Comparison of ENCODE assay signal across 34 mouse cellular contexts in genomic region chr2:157936676-157937075, GRCm38 (mm10). TPM values are rescaled to one million over a fixed set of nuclear protein-coding genes. Genes with fewer than 3 reads are reported as not detected.
DNase-seq lines count a peak whose midpoint lies in the region; ATAC-seq and TF ChIP-seq lines count a peak whose summit lies in the region.
"Had no signal": no experiment of that assay in that cellular context is flagged by ENCODE, and none has a peak within 500 bp of the region (broad histone marks: within the 10 kb centered on the region; RNA-seq: fewer than 3 reads in every experiment).

No protein-coding gene starts in this region.

- no peak for DNase-seq in forebrain, postnatal 0 days
- no peak for DNase-seq in forebrain, embryonic 11.5 days (ENCODE audit: low spot score)
- DNase-seq in liver, embryonic 14.5 days (ENCODE audit: low read depth in 3 of 3, low spot score in 3 of 3), result no peak
- DNase-seq in MEL (ENCODE audit: low read depth, low spot score), result no peak
- DNase-seq in stomach, postnatal 0 days (ENCODE audit: low spot score), result no peak
- no peak for DNase-seq in Muller cell, postnatal 12 days (ENCODE audit: inconsistent ontology term)
- DNase-seq: adrenal gland, adult 8-10 months; cerebellum, adult 9-10 months; embryo, embryonic 11 days; gastrocnemius, adult 2 months; heart, postnatal 14 days; kidney, adult 9 months; kidney, postnatal 14 days; lung, adult 18-20 months; lung, postnatal 10 days; right cerebral cortex, adult 18-20 months; right cerebral cortex, postnatal 4 days; thymus, postnatal 14 days had no signal

- no peaks in the 10 kb centered on the region for H3K9me3 ChIP-seq in forebrain, postnatal 0 days (ENCODE audit: low read length)
- H3K9me3 ChIP-seq in forebrain, embryonic 11.5 days (ENCODE audit: control insufficient read depth, low read length), result no peaks in the 10 kb centered on the region
- H3K9me3 ChIP-seq in liver, embryonic 14.5 days (ENCODE audit: control insufficient read depth, low read length), result no peaks in the 10 kb centered on the region
- no peaks in the 10 kb centered on the region for H3K9me3 ChIP-seq in liver, embryonic 12.5 days (replicated peaks)
- no peaks in the 10 kb centered on the region for H3K9me3 ChIP-seq in MEL (replicated peaks; ENCODE audit: insufficient read depth, low read length)
- no peaks in the 10 kb centered on the region for H3K9me3 ChIP-seq in stomach, postnatal 0 days (ENCODE audit: control insufficient read depth, low read length)
- H3K9me3 ChIP-seq: embryonic facial prominence, embryonic 12.5 days; forebrain, embryonic 15.5 days; hindbrain, embryonic 10.5 days; hindbrain, embryonic 15.5 days; intestine, embryonic 15.5 days; limb, embryonic 13.5 days; midbrain, embryonic 10.5 days; neural tube, embryonic 12.5 days had no signal

- TF ChIP-seq POLR2A in MEL (IDR thresholded peaks at IDR 0.05; ENCODE audit: control insufficient read depth in 1 of 2, insufficient read depth in 1 of 2, low read depth in 1 of 2, low read length in 2 of 2, poor library complexity in 1 of 2), result no peak

- H3K79me2 ChIP-seq in MEL (ENCODE audit: control insufficient read depth, insufficient read depth, low read length, poor library complexity), result no peaks in the 10 kb centered on the region

- ATAC-seq in forebrain, postnatal 0 days, result no peak
- ATAC-seq in forebrain, embryonic 11.5 days (replicated peaks; ENCODE audit: low FRiP score), result no peak
- ATAC-seq in liver, embryonic 14.5 days (ENCODE audit: insufficient read depth), result no peak
- ATAC-seq in liver, embryonic 12.5 days, result no peak
- no peak for ATAC-seq in stomach, postnatal 0 days (ENCODE audit: low FRiP score, low TSS enrichment)
- ATAC-seq: forebrain, embryonic 15.5 days; midbrain, embryonic 16.5 days had no signal

- peaks cover 5% of the 10 kb centered on the region; the same call in 1 of the 2 replicates for H3K36me3 ChIP-seq in forebrain, postnatal 0 days (ENCODE audit: insufficient read depth)
- no peaks in the 10 kb centered on the region for H3K36me3 ChIP-seq in forebrain, embryonic 11.5 days (ENCODE audit: control insufficient read depth, insufficient read depth, low read length)
- H3K36me3 ChIP-seq in liver, embryonic 14.5 days (replicated peaks; ENCODE audit: control insufficient read depth, insufficient read depth, low read depth), result no peaks in the 10 kb centered on the region
- H3K36me3 ChIP-seq in liver, embryonic 12.5 days, result no peaks in the 10 kb centered on the region
- H3K36me3 ChIP-seq in MEL (ENCODE audit: control insufficient read depth in 1 of 2, insufficient read depth in 2 of 2, low read length in 2 of 2), result no peaks in the 10 kb centered on the region
- H3K36me3 ChIP-seq in stomach, postnatal 0 days (ENCODE audit: control insufficient read depth, insufficient read depth, low read length), result no peaks in the 10 kb centered on the region
- H3K36me3 ChIP-seq: embryonic facial prominence, embryonic 12.5 days; forebrain, embryonic 15.5 days; hindbrain, embryonic 10.5 days; intestine, embryonic 15.5 days; limb, embryonic 13.5 days; midbrain, embryonic 10.5 days had no signal

- H3K27me3 ChIP-seq in forebrain, postnatal 0 days (ENCODE audit: insufficient read depth, low read length), result no peaks in the 10 kb centered on the region
- peaks cover 14% of the 10 kb centered on the region for H3K27me3 ChIP-seq in forebrain, embryonic 11.5 days (ENCODE audit: control insufficient read depth, insufficient read depth, low read length)
- peaks cover 10% of the 10 kb centered on the region for H3K27me3 ChIP-seq in liver, embryonic 14.5 days (ENCODE audit: control insufficient read depth, insufficient read depth, low read length)
- H3K27me3 ChIP-seq in liver, embryonic 12.5 days (replicated peaks), result peaks cover 59% of the 10 kb centered on the region
- no peaks in the 10 kb centered on the region for H3K27me3 ChIP-seq in MEL (ENCODE audit: control insufficient read depth in 1 of 2, insufficient read depth in 2 of 2, low read length in 2 of 2)
- H3K27me3 ChIP-seq in stomach, postnatal 0 days (ENCODE audit: control insufficient read depth, insufficient read depth, low read length), result peaks cover 5% of the 10 kb centered on the region; the same call in 1 of the 2 replicates
- H3K27me3 ChIP-seq: hindbrain, embryonic 15.5 days had no signal

- TF ChIP-seq CTCF in forebrain, postnatal 0 days (IDR thresholded peaks at IDR 0.05; ENCODE audit: low read depth), result peak; percentile 25; the same call in 1 of the 2 replicates
- peak; percentile 10; the same call in 1 of the 2 replicates for TF ChIP-seq CTCF in liver, embryonic 14.5 days (IDR thresholded peaks at IDR 0.05; ENCODE audit: low read depth)
- TF ChIP-seq CTCF in MEL (IDR thresholded peaks at IDR 0.05 in 2 of 3, conservative IDR thresholded peaks at IDR 0.05 in 1 of 3; ENCODE audit: control insufficient read depth in 1 of 3, insufficient read depth in 1 of 3, low read depth in 2 of 3, low read length in 3 of 3, poor library complexity in 1 of 3, severe bottlenecking in 1 of 3), result peak; percentile 24 to 34 (median 24); a peak in 3 of 6 replicates
- TF ChIP-seq CTCF in stomach, postnatal 0 days (IDR thresholded peaks at IDR 0.05; ENCODE audit: low read depth), result 0 out of 2 replicates have a peak, but pooled peaks have one; percentile 1

- TF ChIP-seq RAD21 in MEL (IDR thresholded peaks at IDR 0.05; ENCODE audit: low read depth, low read length), result no peak

- TF ChIP-seq EP300 in liver, embryonic 14.5 days (IDR thresholded peaks at IDR 0.05; ENCODE audit: low read depth), result no peak
- no peak for TF ChIP-seq EP300 in MEL (IDR thresholded peaks at IDR 0.05; ENCODE audit: low read depth in 1 of 2, low read length in 2 of 2)
- TF ChIP-seq EP300 in stomach, postnatal 0 days (optimal IDR thresholded peaks at IDR 0.05), result no peak

- no peak overlapping the region for H3K27ac ChIP-seq in forebrain, postnatal 0 days (ENCODE audit: low read depth, low read length)
- H3K27ac ChIP-seq in forebrain, embryonic 11.5 days (ENCODE audit: low read depth, low read length), result no peak overlapping the region
- no peak overlapping the region for H3K27ac ChIP-seq in liver, embryonic 14.5 days
- H3K27ac ChIP-seq in liver, embryonic 12.5 days, result no peak overlapping the region
- H3K27ac ChIP-seq in MEL (ENCODE audit: control insufficient read depth, low read depth, low read length), result no peak overlapping the region
- no peak overlapping the region for H3K27ac ChIP-seq in stomach, postnatal 0 days (replicated peaks)
- H3K27ac ChIP-seq: embryonic facial prominence, embryonic 12.5 days; forebrain, embryonic 15.5 days; gastrocnemius, adult 2 months; hindbrain, embryonic 10.5 days; hindbrain, embryonic 15.5 days; intestine, embryonic 15.5 days; limb, embryonic 13.5 days; midbrain, embryonic 10.5 days; neural tube, embryonic 12.5 days had no signal

- H3K4me3 ChIP-seq in forebrain, postnatal 0 days (ENCODE audit: low read depth, low read length), result no peak overlapping the region
- H3K4me3 ChIP-seq in forebrain, embryonic 11.5 days (ENCODE audit: low read depth, low read length), result no peak overlapping the region
- H3K4me3 ChIP-seq in liver, embryonic 14.5 days (ENCODE audit: insufficient read depth in 1 of 2, low read depth in 2 of 2, low read length in 2 of 2), result no peak overlapping the region
- no peak overlapping the region for H3K4me3 ChIP-seq in liver, embryonic 12.5 days
- H3K4me3 ChIP-seq in MEL (ENCODE audit: control insufficient read depth in 1 of 2, insufficient read depth in 1 of 2, low read depth in 2 of 2, low read length in 2 of 2), result no peak overlapping the region
- H3K4me3 ChIP-seq in stomach, postnatal 0 days (ENCODE audit: low read depth, low read length), result no peak overlapping the region
- H3K4me3 ChIP-seq: embryonic facial prominence, embryonic 12.5 days; forebrain, embryonic 15.5 days; gastrocnemius, adult 2 months; hindbrain, embryonic 10.5 days; hindbrain, embryonic 15.5 days; intestine, embryonic 15.5 days; limb, embryonic 13.5 days; midbrain, embryonic 10.5 days; myocyte; neural tube, embryonic 12.5 days had no signal

- H3K9ac ChIP-seq in forebrain, postnatal 0 days, result no peak overlapping the region
- no peak overlapping the region for H3K9ac ChIP-seq in forebrain, embryonic 11.5 days (ENCODE audit: low read length)
- no peak overlapping the region for H3K9ac ChIP-seq in liver, embryonic 14.5 days (replicated peaks)
- H3K9ac ChIP-seq in liver, embryonic 12.5 days, result no peak overlapping the region
- no peak overlapping the region for H3K9ac ChIP-seq in MEL (ENCODE audit: control insufficient read depth, low read depth, low read length, poor library complexity, severe bottlenecking)
- H3K9ac ChIP-seq in stomach, postnatal 0 days (ENCODE audit: low read length), result no peak overlapping the region
- H3K9ac ChIP-seq: embryonic facial prominence, embryonic 12.5 days; forebrain, embryonic 15.5 days; hindbrain, embryonic 15.5 days; intestine, embryonic 15.5 days; limb, embryonic 13.5 days; neural tube, embryonic 12.5 days had no signal

- peaks cover 8% of the 10 kb centered on the region; the same call in 1 of the 2 replicates for H3K4me1 ChIP-seq in forebrain, postnatal 0 days (ENCODE audit: insufficient read depth)
- peaks cover 2% of the 10 kb centered on the region; the same call in 1 of the 2 replicates for H3K4me1 ChIP-seq in forebrain, embryonic 11.5 days (replicated peaks; ENCODE audit: control insufficient read depth, insufficient read depth, low read length)
- peaks cover 0 to 6% of the 10 kb centered on the region in 2 experiments; a peak in 2 of 4 replicates for H3K4me1 ChIP-seq in liver, embryonic 14.5 days (replicated peaks; ENCODE audit: control insufficient read depth in 2 of 2, insufficient read depth in 2 of 2, low read length in 1 of 2)
- H3K4me1 ChIP-seq in liver, embryonic 12.5 days, result peaks cover 9% of the 10 kb centered on the region
- H3K4me1 ChIP-seq in MEL (ENCODE audit: control insufficient read depth in 1 of 2, insufficient read depth in 2 of 2, low read length in 2 of 2), result peaks cover 0 to 7% of the 10 kb centered on the region in 2 experiments; a peak in 2 of 4 replicates
- 0 out of 2 replicates have a peak, but pooled peaks cover 2% of the 10 kb centered on the region for H3K4me1 ChIP-seq in stomach, postnatal 0 days (replicated peaks; ENCODE audit: control insufficient read depth, insufficient read depth)

- no peak overlapping the region for H3K4me2 ChIP-seq in forebrain, postnatal 0 days (ENCODE audit: low read depth)
- H3K4me2 ChIP-seq in forebrain, embryonic 11.5 days (ENCODE audit: low read depth, low read length, severe bottlenecking), result no peak overlapping the region
- no peak overlapping the region for H3K4me2 ChIP-seq in liver, embryonic 14.5 days (ENCODE audit: low read depth)
- no peak overlapping the region for H3K4me2 ChIP-seq in liver, embryonic 12.5 days
- no peak overlapping the region for H3K4me2 ChIP-seq in stomach, postnatal 0 days (replicated peaks; ENCODE audit: low read depth)
- H3K4me2 ChIP-seq: embryonic facial prominence, embryonic 12.5 days; forebrain, embryonic 15.5 days; hindbrain, embryonic 15.5 days; intestine, embryonic 15.5 days; limb, embryonic 13.5 days; liver, embryonic 11.5 days; neural tube, embryonic 12.5 days had no signal

- 86% methylated on average over 4 of the region's 4 CpGs for WGBS in forebrain, postnatal 0 days
- WGBS in forebrain, embryonic 11.5 days, result 82% methylated on average over 4 of the region's 4 CpGs
- 56% methylated on average over 4 of the region's 4 CpGs for WGBS in liver, embryonic 14.5 days (ENCODE audit: insufficient replicate concordance)
- 56% methylated on average over 4 of the region's 4 CpGs for WGBS in liver, embryonic 12.5 days (ENCODE audit: insufficient replicate concordance)
- 78% methylated on average over 4 of the region's 4 CpGs for WGBS in stomach, postnatal 0 days

RNA-seq across cellular contexts. Expression of gene Vstm2l, which starts 22.2 kb away (rescaled TPM):
- total RNA-seq in forebrain, postnatal 0 days (2014; rRNA removed), result 90.0 and 113 TPM in 2 replicates
- polyA plus RNA-seq in forebrain, postnatal 0 days (2015; fragmentation: Nextera tagmentation; extraction: Ambion mirVana), result 21.5 and 25.9 TPM in 2 replicates
- polyA plus RNA-seq in forebrain, embryonic 11.5 days (2014; fragmentation: Nextera tagmentation; extraction: Ambion mirVana), result 0.86 and 1.3 TPM in 2 replicates
- 0.06 and 0.13 TPM in 2 replicates for polyA plus RNA-seq in liver, embryonic 14.5 days (2012; rRNA removed)
- not detected in 2 replicates for polyA plus RNA-seq in liver, embryonic 14.5 days (2014; fragmentation: Nextera tagmentation; extraction: Ambion mirVana)
- not detected in 2 replicates for polyA plus RNA-seq in liver, embryonic 12.5 days (2016; fragmentation: Nextera tagmentation; extraction: Ambion mirVana)
- not detected in 2 replicates for total RNA-seq in MEL (2012; rRNA removed)
- polyA plus RNA-seq in MEL (2012; ENCODE audit: insufficient read depth in 1 of 2, insufficient read length in 2 of 2, low read depth in 1 of 2, low replicate concordance in 2 of 2, missing spikeins in 1 of 2), result not detected
- 0.53 and 0.63 TPM in 2 replicates for polyA plus RNA-seq in stomach, postnatal 0 days (2015; fragmentation: Nextera tagmentation; extraction: Ambion mirVana)
- total RNA-seq: CH12.LX; gastrocnemius, adult 2 months; heart, postnatal 14 days had no signal
- polyA plus RNA-seq: C2C12; gonadal fat pad, adult 2 months; heart, embryonic 14.5 days; limb, embryonic 13.5 days; myocyte had no signal
